Mouse (Mus musculus) cerebellum, adult 8-10 months (tissue): ENCODE data around the gene Vmn2r111.
"Not testable (repeated sequence)": the region's sequence is repeated elsewhere in the genome, so short reads cannot be mapped to it uniquely, and the experiment has no call there.

Experiments
- DNase-seq: peaks from one replicate; pipeline ENCODE4 v3.0.0; 2022

The Vmn2r111 gene

GRCm38 (mm10) chr17:22573382-22573781 lies at the start of gene Vmn2r111:
Vmn2r111 (minus strand) TSS chr17:22573482.
- not testable (repeated sequence) for DNase-seq

- not testable (repeated sequence) for DNase-seq
These were observed 27.4 kb upstream of the Vmn2r111 start, which contains the start of gene Vmn2r112 for GRCm38 (mm10) chr17:22600651-22601050. Vmn2r112 (plus strand) TSS chr17:22600951.

- DNase-seq = not testable (repeated sequence)
These were observed 52.8 kb downstream of the Vmn2r111 start for GRCm38 (mm10) chr17:22520467-22520866.

GRCm38 (mm10) chr17:22520037-22520436 lies 53.2 kb downstream of the Vmn2r111 start:
- not testable (repeated sequence) for DNase-seq

- DNase-seq = no peak
These were observed 76.2 kb downstream of the Vmn2r111 start for GRCm38 (mm10) chr17:22497120-22497519.
